In the genomic region with DNA sequence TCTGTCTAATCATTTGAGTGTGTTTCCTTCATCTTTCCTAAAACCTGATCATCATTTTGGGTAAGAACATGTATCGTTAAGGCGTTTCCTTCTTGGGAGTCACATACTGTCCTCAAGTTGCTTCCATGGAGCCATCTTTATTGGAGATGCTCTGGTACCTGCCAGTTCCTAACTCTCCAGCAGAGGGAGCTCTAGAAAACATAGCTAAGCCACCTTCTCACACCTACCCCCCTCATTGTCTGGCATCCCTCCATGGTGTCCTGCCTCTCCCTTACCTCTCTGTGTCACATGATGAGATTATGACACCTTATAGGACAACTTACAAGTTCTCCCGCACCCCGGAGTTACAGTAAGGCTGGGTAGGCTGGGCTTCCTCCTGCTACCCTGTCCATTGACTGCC, we compare ENCODE assay signal across 10 mouse cellular contexts. TPM values are rescaled to one million over a fixed set of nuclear protein-coding genes. Genes with fewer than 3 reads are reported as not detected.
DNase-seq lines count a peak whose midpoint lies in the region; ATAC-seq and TF ChIP-seq lines count a peak whose summit lies in the region.
"Had no signal": no experiment of that assay in that cellular context is flagged by ENCODE, and none has a peak within 500 bp of the region (broad histone marks: within the 10 kb centered on the region; RNA-seq: fewer than 3 reads in every experiment).

No protein-coding gene starts in this region.

- no peak for TF ChIP-seq CTCF in liver, adult 2 months (IDR thresholded peaks at IDR 0.05; ENCODE audit: low read depth, low read length)

- H3K27ac ChIP-seq in liver, adult 2 months (replicated peaks; ENCODE audit: insufficient read depth, low read depth, low read length) = no peak overlapping the region
- no peak overlapping the region for H3K27ac ChIP-seq in liver, embryonic 12.5 days
- H3K27ac ChIP-seq in midbrain, embryonic 15.5 days = 0 out of 2 replicates have a peak overlapping the region, but pooled peaks have one; percentile 53
- H3K27ac ChIP-seq: neural tube, embryonic 13.5 days had no signal

- H3K4me2 ChIP-seq in liver, embryonic 12.5 days = no peak overlapping the region
- H3K4me2 ChIP-seq in midbrain, embryonic 15.5 days = no peak overlapping the region
- H3K4me2 ChIP-seq: neural tube, embryonic 13.5 days had no signal

- H3K9ac ChIP-seq in liver, adult 2 months (ENCODE audit: low read depth, low read length) = no peak overlapping the region
- no peak overlapping the region for H3K9ac ChIP-seq in liver, embryonic 12.5 days
- no peak overlapping the region for H3K9ac ChIP-seq in midbrain, embryonic 15.5 days
- H3K9ac ChIP-seq: neural tube, embryonic 13.5 days had no signal

- 87% methylated on average over 4 of the region's 4 CpGs for WGBS in liver, adult 2 months
- WGBS in liver, embryonic 12.5 days (ENCODE audit: insufficient replicate concordance) = 67% methylated on average over 4 of the region's 4 CpGs
- WGBS in midbrain, embryonic 15.5 days = 92% methylated on average over 4 of the region's 4 CpGs

- ATAC-seq in liver, embryonic 12.5 days = no peak
- no peak for ATAC-seq in midbrain, embryonic 15.5 days (replicated peaks)
- ATAC-seq in inflammation-experienced regulatory T-cells, adult 6 months = no peak

- DNase-seq in cerebellum, adult 9-10 months = peak; percentile 1
- no peak for DNase-seq in cerebellum, adult 11-12 months
- peak; percentile 3 for DNase-seq in liver, adult 2 months (ENCODE audit: extremely low read depth, low read depth, low spot score)
- DNase-seq in cerebellum, postnatal 10 days = peak; percentile 48 to 59
- DNase-seq in ovary, postnatal 10 days (ENCODE audit: low spot score) = no peak

- no peaks in the 10 kb centered on the region for H3K9me3 ChIP-seq in liver, embryonic 12.5 days (replicated peaks)
- no peaks in the 10 kb centered on the region for H3K9me3 ChIP-seq in midbrain, embryonic 15.5 days
- H3K9me3 ChIP-seq: neural tube, embryonic 13.5 days had no signal

- H3K79me2 ChIP-seq in liver, adult 2 months (ENCODE audit: control insufficient read depth, insufficient read depth, low read length) = no peaks in the 10 kb centered on the region

- H3K27me3 ChIP-seq in liver, adult 2 months (ENCODE audit: control insufficient read depth, insufficient read depth, low read length) = no peaks in the 10 kb centered on the region
- no peaks in the 10 kb centered on the region for H3K27me3 ChIP-seq in liver, embryonic 12.5 days (replicated peaks)
- no peaks in the 10 kb centered on the region for H3K27me3 ChIP-seq in midbrain, embryonic 15.5 days (replicated peaks)
- H3K27me3 ChIP-seq: neural tube, embryonic 13.5 days had no signal

- no peaks in the 10 kb centered on the region for H3K36me3 ChIP-seq in liver, adult 2 months (ENCODE audit: control insufficient read depth, insufficient read depth, low read length)
- no peaks in the 10 kb centered on the region for H3K36me3 ChIP-seq in liver, embryonic 12.5 days
- no peaks in the 10 kb centered on the region for H3K36me3 ChIP-seq in midbrain, embryonic 15.5 days (replicated peaks)
- H3K36me3 ChIP-seq: G1E had no signal

- TF ChIP-seq POLR2A in liver, adult 2 months (IDR thresholded peaks at IDR 0.05; ENCODE audit: extremely low read depth, insufficient read depth, low read length) = no peak

- no peaks in the 10 kb centered on the region for H3K4me1 ChIP-seq in liver, adult 2 months (ENCODE audit: control insufficient read depth, insufficient read depth, low read length)
- H3K4me1 ChIP-seq in liver, embryonic 12.5 days = no peaks in the 10 kb centered on the region
- H3K4me1 ChIP-seq in midbrain, embryonic 15.5 days = peaks cover 11% of the 10 kb centered on the region; the same call in 1 of the 2 replicates

- H3K4me3 ChIP-seq in liver, adult 2 months (ENCODE audit: insufficient read depth, low read depth, low read length) = no peak overlapping the region
- H3K4me3 ChIP-seq in liver, embryonic 12.5 days = no peak overlapping the region
- no peak overlapping the region for H3K4me3 ChIP-seq in midbrain, embryonic 15.5 days
- H3K4me3 ChIP-seq: neural tube, embryonic 13.5 days had no signal

RNA-seq across cellular contexts. Expression of a gene that starts 45.3 kb away (rescaled TPM):
- not detected in 2 replicates for total RNA-seq in liver, adult 2 months (2014; rRNA removed)
- not detected in 2 replicates for polyA plus RNA-seq in liver, adult 2 months (2012; rRNA removed)
- polyA plus RNA-seq in liver, embryonic 12.5 days (2016; fragmentation: Nextera tagmentation; extraction: Ambion mirVana) = 0.36 and 0.39 TPM in 2 replicates
- polyA plus RNA-seq in midbrain, embryonic 15.5 days (2015; fragmentation: Nextera tagmentation; extraction: Ambion mirVana) = 11.4 and 13.2 TPM in 2 replicates
- polyA plus RNA-seq in inflammation-experienced regulatory T-cells, adult 6 months (2017; shearing (Covaris generic)) = under 1 TPM in 1 of 3 experiments, not detected in 2; 0.13 TPM
- polyA plus RNA-seq: G1E had no signal

Comparison
In these comparisons a context has a peak if more than half of its experiments do, and no peak if none do; other contexts are left out.
1. DNase-seq: peak in cerebellum, adult 9-10 months (single experiment), liver, adult 2 months (single experiment) and cerebellum, postnatal 10 days (2 of 2); none in cerebellum, adult 11-12 months (single experiment) and ovary, postnatal 10 days (single experiment).